Mouse (Mus musculus) macrophage (primary cell): ENCODE data around the gene 1600014C10Rik. TPM values are rescaled to one million over a fixed set of nuclear protein-coding genes. Genes with fewer than 3 reads are reported as not detected.

Experiments used
- H3K27ac ChIP-seq: fragments of 350-480 bp; formaldehyde crosslinking; 2 replicates; pipeline ENCODE4 v1.9.0; 2021
- H3K36me3 ChIP-seq: fragments of 350-480 bp; formaldehyde crosslinking; 2 replicates; pipeline ENCODE4 v1.9.0; 2021; ENCODE audit errors: inconsistent target
- H3K4me3 ChIP-seq: fragments of 350-480 bp; formaldehyde crosslinking; 2 replicates; pipeline ENCODE4 v1.9.0; 2021; ENCODE audit errors: inconsistent target
- H3K79me2 ChIP-seq: fragments of 350-480 bp; formaldehyde crosslinking; 2 replicates; pipeline ENCODE4 v1.9.0; 2021; ENCODE audit errors: inconsistent target
- WGBS: methylation state at CpG from one replicate; pipeline ENCODE4 v1.1.7; 2026; ENCODE audit warnings: inconsistent platforms; ENCODE audit not compliant: missing documents; 5-methylcytosine and 5-hydroxymethylcytosine counted together
- polyA plus RNA-seq: library from polyadenylated mRNA; stranded (reverse); fragments of 250-400 nt; gene quantifications from 3 replicates; pipeline ENCODE4 v1.2.4, GENCODE M21; 2018; ENCODE audit warnings: inconsistent platforms

Gene 1600014C10Rik
- polyA plus RNA-seq, 1 experiment from 2014 or later = 17.5 TPM

- no peak overlapping the region for H3K4me3 ChIP-seq
- WGBS = 88% methylated on average over 4 of the region's 4 CpGs
- H3K36me3 ChIP-seq = no peaks in the 10 kb centered on the region
- H3K27ac ChIP-seq = no peak overlapping the region
- H3K79me2 ChIP-seq = no peaks in the 10 kb centered on the region
Observed at GRCm38 (mm10) chr7:38242417-38242816, 59.4 kb downstream of the 1600014C10Rik start.

Other genes with a start within 250 kb of the 1600014C10Rik start
- gene Uri1, start 159.7 kb upstream of the 1600014C10Rik start, polyA plus RNA-seq = 12.3 to 23.6 TPM (median 20.9 TPM) in 3 replicates
- 2.6 to 14.2 TPM (median 5.3 TPM) in 3 replicates for gene Ccne1, start 75.7 kb upstream of the 1600014C10Rik start, polyA plus RNA-seq
- 0.14 to 0.42 TPM (median 0.19 TPM) in 3 replicates for gene Plekhf1, start 44.8 kb downstream of the 1600014C10Rik start, polyA plus RNA-seq
- gene Pop4, start 88.2 kb downstream of the 1600014C10Rik start, polyA plus RNA-seq = 15.9 to 20.6 TPM (median 17.3 TPM) in 3 replicates